Mouse (Mus musculus) MEL (cell line): ENCODE measurements around the gene Cpne9. TPM values are rescaled to one million over a fixed set of nuclear protein-coding genes. Genes with fewer than 3 reads are reported as not detected.

Source experiments
- DNase-seq: peaks from one replicate; pipeline ENCODE4 v3.0.0; 2011; ENCODE audit warnings: low read depth, low spot score
- H3K27ac ChIP-seq: 2 replicates; pipeline ENCODE4 v1.5.1; 2012; ENCODE audit warnings: low read depth, mild to moderate bottlenecking, control low read depth, low read length, moderate library complexity; ENCODE audit not compliant: control insufficient read depth
- H3K27me3 ChIP-seq, 2 experiments: fragments of 150-350 bp in 1 of 2; sonication (generic) in 1 of 2; 2 replicates each; pipeline ENCODE4 v1.6.1; 2012; ENCODE audit warnings: low read length in 2 of 2, mild to moderate bottlenecking in 2 of 2, improper control_type of control experiment in 1 of 2, moderate library complexity in 1 of 2; ENCODE audit not compliant: insufficient read depth in 2 of 2, control insufficient read depth in 1 of 2
- H3K36me3 ChIP-seq, 2 experiments: 2 replicates each; pipeline ENCODE4 v1.6.1; 2012 to 2014; ENCODE audit warnings: low read length in 2 of 2, improper control_type of control experiment in 1 of 2, inconsistent platforms in 1 of 2, mild to moderate bottlenecking in 1 of 2; ENCODE audit not compliant: insufficient read depth in 2 of 2, control insufficient read depth in 1 of 2
- H3K4me1 ChIP-seq, 2 experiments: fragments of 150-350 bp in 1 of 2; sonication (generic) in 1 of 2; 2 replicates each; pipeline ENCODE4 v1.6.1; 2012; ENCODE audit warnings: low read length in 2 of 2, improper control_type of control experiment in 1 of 2, mild to moderate bottlenecking in 1 of 2; ENCODE audit not compliant: insufficient read depth in 2 of 2, control insufficient read depth in 1 of 2
- H3K4me3 ChIP-seq, 2 experiments: fragments of 150-350 bp in 1 of 2; sonication (generic) in 1 of 2; 2 replicates each; pipeline ENCODE4 v1.5.1; 2012; ENCODE audit warnings: low read depth in 2 of 2, low read length in 2 of 2, mild to moderate bottlenecking in 2 of 2, moderate library complexity in 2 of 2, control low read depth in 1 of 2, improper control_type of control experiment in 1 of 2; ENCODE audit not compliant: control insufficient read depth in 1 of 2, insufficient read depth in 1 of 2
- H3K79me2 ChIP-seq: 2 replicates; pipeline ENCODE4 v1.6.1; 2012; ENCODE audit warnings: mild to moderate bottlenecking, low read length, moderate library complexity; ENCODE audit not compliant: control insufficient read depth, poor library complexity, insufficient read depth
- H3K9ac ChIP-seq: 2 replicates; pipeline ENCODE4 v1.6.1; 2012; ENCODE audit warnings: low read depth, mild to moderate bottlenecking, control low read depth, low read length, moderate library complexity; ENCODE audit not compliant: control insufficient read depth, poor library complexity, severe bottlenecking
- H3K9me3 ChIP-seq: fragments of 150-350 bp; sonication (generic); replicated peaks from 2 replicates; pipeline ENCODE4 v1.6.1; 2012; ENCODE audit warnings: mild to moderate bottlenecking, low read length, improper control_type of control experiment, moderate library complexity; ENCODE audit not compliant: insufficient read depth
- BHLHE40 ChIP-seq: IDR thresholded peaks from 2 replicates; pipeline ENCODE4 v1.6.1; 2012; ENCODE audit warnings: low read depth, mild to moderate bottlenecking, inconsistent platforms, low read length, improper control_type of control experiment, borderline replicate concordance
- CHD1 ChIP-seq: IDR thresholded peaks from 2 replicates; pipeline ENCODE4 v1.6.1; 2012; ENCODE audit warnings: low read depth, mild to moderate bottlenecking, inconsistent platforms, low read length, improper control_type of control experiment
- CHD2 ChIP-seq: IDR thresholded peaks from 2 replicates; pipeline ENCODE4 v1.6.1; 2011; ENCODE audit warnings: low read length, improper control_type of control experiment
- CTCF ChIP-seq, 3 experiments: IDR thresholded peaks in 2 of 3; conservative IDR thresholded peaks in 1 of 3; 2 replicates each; pipeline ENCODE4 v1.5.1; 2011 to 2012; ENCODE audit warnings: low read length in 3 of 3, low read depth in 2 of 3, mild to moderate bottlenecking in 2 of 3, improper control_type of control experiment in 1 of 3, inconsistent platforms in 1 of 3, mixed read lengths in 1 of 3, moderate library complexity in 1 of 3; ENCODE audit not compliant: control insufficient read depth in 1 of 3, insufficient read depth in 1 of 3, poor library complexity in 1 of 3, severe bottlenecking in 1 of 3
- E2F4 ChIP-seq: IDR thresholded peaks from 2 replicates; pipeline ENCODE4 v1.6.1; 2011; ENCODE audit warnings: low read depth, low read length, improper control_type of control experiment, borderline replicate concordance
- ELF1 ChIP-seq: IDR thresholded peaks from 2 replicates; pipeline ENCODE4 v1.6.1; 2014; ENCODE audit warnings: low read depth, mild to moderate bottlenecking, inconsistent platforms, low read length, improper control_type of control experiment, moderate library complexity
- EP300 ChIP-seq, 2 experiments: IDR thresholded peaks; 2 replicates each; pipeline ENCODE4 v1.6.1; 2011; ENCODE audit warnings: improper control_type of control experiment in 2 of 2, low read length in 2 of 2, low read depth in 1 of 2, mild to moderate bottlenecking in 1 of 2
- ETS1 ChIP-seq: IDR thresholded peaks from 2 replicates; pipeline ENCODE4 v1.6.1; 2012; ENCODE audit warnings: low read depth, mild to moderate bottlenecking, inconsistent platforms, low read length, improper control_type of control experiment, moderate library complexity
- GABPA ChIP-seq: IDR thresholded peaks from 2 replicates; pipeline ENCODE4 v1.6.1; 2012; ENCODE audit warnings: low read depth, mild to moderate bottlenecking, inconsistent platforms, low read length, improper control_type of control experiment, moderate library complexity
- GATA1 ChIP-seq: IDR thresholded peaks from 2 replicates; pipeline ENCODE4 v1.6.1; 2011; ENCODE audit warnings: low read depth, low read length, improper control_type of control experiment
- HCFC1 ChIP-seq: IDR thresholded peaks from 2 replicates; pipeline ENCODE4 v1.6.1; 2012; ENCODE audit warnings: low read depth, mild to moderate bottlenecking, inconsistent platforms, low read length, improper control_type of control experiment, moderate library complexity
- JUND ChIP-seq: IDR thresholded peaks from 2 replicates; pipeline ENCODE4 v1.6.1; 2011; ENCODE audit warnings: low read depth, mild to moderate bottlenecking, improper control_type of control experiment, low read length
- KAT2A ChIP-seq: conservative IDR thresholded peaks from 2 replicates; pipeline ENCODE4 v1.6.1; 2012; ENCODE audit warnings: low read depth, low read length, improper control_type of control experiment, inconsistent platforms
- MAFK ChIP-seq: IDR thresholded peaks from 2 replicates; pipeline ENCODE4 v1.6.1; 2011; ENCODE audit warnings: low read depth, mild to moderate bottlenecking, low read length, improper control_type of control experiment, borderline replicate concordance
- MAX ChIP-seq: IDR thresholded peaks from 2 replicates; pipeline ENCODE4 v1.6.1; 2011; ENCODE audit warnings: low read length, improper control_type of control experiment
- MAZ ChIP-seq: IDR thresholded peaks from 2 replicates; pipeline ENCODE4 v1.6.1; 2012; ENCODE audit warnings: low read depth, mild to moderate bottlenecking, inconsistent platforms, low read length, improper control_type of control experiment
- MXI1 ChIP-seq: IDR thresholded peaks from 2 replicates; pipeline ENCODE4 v1.6.1; 2011; ENCODE audit warnings: mild to moderate bottlenecking, low read depth, low read length, improper control_type of control experiment
- MYB ChIP-seq: IDR thresholded peaks from 2 replicates; pipeline ENCODE4 v1.6.1; 2011; ENCODE audit warnings: mild to moderate bottlenecking, low read depth, low read length, improper control_type of control experiment
- MYC ChIP-seq: IDR thresholded peaks from 2 replicates; pipeline ENCODE4 v1.6.1; 2011; ENCODE audit warnings: low read depth, mild to moderate bottlenecking, low read length, improper control_type of control experiment, moderate library complexity
- NELFE ChIP-seq: IDR thresholded peaks from 2 replicates; pipeline ENCODE4 v1.6.1; 2011; ENCODE audit warnings: low read depth, low read length, improper control_type of control experiment
- NRF1 ChIP-seq: IDR thresholded peaks from 2 replicates; pipeline ENCODE4 v1.6.1; 2014; ENCODE audit warnings: low read depth, mild to moderate bottlenecking, inconsistent platforms, low read length, improper control_type of control experiment, moderate library complexity; ENCODE audit not compliant: poor library complexity, insufficient read depth, severe bottlenecking
- POLR2A ChIP-seq, 2 experiments: IDR thresholded peaks; 2 replicates each; pipeline ENCODE4 v1.6.1; 2011 to 2012; ENCODE audit warnings: low read length in 2 of 2, mild to moderate bottlenecking in 2 of 2, control low read depth in 1 of 2, improper control_type of control experiment in 1 of 2, low read depth in 1 of 2, moderate library complexity in 1 of 2; ENCODE audit not compliant: control insufficient read depth in 1 of 2, insufficient read depth in 1 of 2, poor library complexity in 1 of 2
- POLR2AphosphoS2 ChIP-seq: IDR thresholded peaks from 2 replicates; pipeline ENCODE4 v1.6.1; 2011; ENCODE audit warnings: low read length, improper control_type of control experiment
- POLR2AphosphoS5 ChIP-seq: IDR thresholded peaks from 2 replicates; pipeline ENCODE4 v1.6.1; 2012; ENCODE audit warnings: low read depth, borderline replicate concordance, mild to moderate bottlenecking, inconsistent platforms, low read length, moderate library complexity, mixed read lengths
- RAD21 ChIP-seq: IDR thresholded peaks from 2 replicates; pipeline ENCODE4 v1.6.1; 2011; ENCODE audit warnings: mild to moderate bottlenecking, low read depth, low read length, improper control_type of control experiment
- RCOR1 ChIP-seq: IDR thresholded peaks from 2 replicates; pipeline ENCODE4 v1.6.1; 2012; ENCODE audit warnings: low read depth, mild to moderate bottlenecking, inconsistent platforms, low read length, improper control_type of control experiment
- SIN3A ChIP-seq: IDR thresholded peaks from 2 replicates; pipeline ENCODE4 v1.6.1; 2012; ENCODE audit warnings: low read length, improper control_type of control experiment, inconsistent platforms
- SMC3 ChIP-seq: IDR thresholded peaks from 2 replicates; pipeline ENCODE4 v1.6.1; 2011; ENCODE audit warnings: low read depth, low read length, improper control_type of control experiment
- TAL1 ChIP-seq: IDR thresholded peaks from 2 replicates; pipeline ENCODE4 v1.6.1; 2012; ENCODE audit warnings: mild to moderate bottlenecking, inconsistent platforms, low read length, moderate library complexity, mixed read lengths
- TCF12 ChIP-seq: IDR thresholded peaks from 2 replicates; pipeline ENCODE4 v1.6.1; 2014; ENCODE audit warnings: low read depth, mild to moderate bottlenecking, inconsistent platforms, low read length, improper control_type of control experiment, moderate library complexity
- UBTF ChIP-seq: IDR thresholded peaks from 2 replicates; pipeline ENCODE4 v1.6.1; 2012; ENCODE audit warnings: low read depth, mild to moderate bottlenecking, inconsistent platforms, low read length, improper control_type of control experiment, moderate library complexity, borderline replicate concordance; ENCODE audit not compliant: insufficient read depth
- USF1 ChIP-seq: IDR thresholded peaks from 2 replicates; pipeline ENCODE4 v1.6.1; 2014; ENCODE audit warnings: low read depth, mild to moderate bottlenecking, inconsistent platforms, low read length, improper control_type of control experiment, moderate library complexity
- USF2 ChIP-seq, 2 experiments: IDR thresholded peaks; 2 replicates each; pipeline ENCODE4 v1.6.1; 2011 to 2012; ENCODE audit warnings: improper control_type of control experiment in 2 of 2, low read length in 2 of 2, borderline replicate concordance in 1 of 2, inconsistent platforms in 1 of 2, low read depth in 1 of 2, mild to moderate bottlenecking in 1 of 2; ENCODE audit not compliant: insufficient read depth in 1 of 2
- ZKSCAN1 ChIP-seq: IDR thresholded peaks from 2 replicates; pipeline ENCODE4 v1.6.1; 2012; ENCODE audit warnings: low read depth, mild to moderate bottlenecking, inconsistent platforms, low read length, improper control_type of control experiment, moderate library complexity
- ZNF384 ChIP-seq: IDR thresholded peaks from 2 replicates; pipeline ENCODE4 v1.6.1; 2012; ENCODE audit warnings: low read depth, mild to moderate bottlenecking, inconsistent platforms, low read length, improper control_type of control experiment
- polyA plus RNA-seq, 2 experiments: library from polyadenylated mRNA; stranded (reverse) in 1 of 2; unstranded in 1 of 2; fragments of >175 nt in 1 of 2; fragments of >200 nt in 1 of 2; gene quantifications; 2 replicates each; pipeline versions ENCODE4 v1.2.1 to v1.2.4; 2012; ENCODE audit warnings: low replicate concordance in 2 of 2, low read depth in 1 of 2; ENCODE audit not compliant: insufficient read length in 2 of 2, insufficient read depth in 1 of 2, missing spikeins in 1 of 2
- total RNA-seq: library from RNA; depleted of rRNA; stranded (reverse); fragments of 300-350 nt; gene quantifications from 2 replicates; pipeline ENCODE4 v1.2.3, GENCODE M21; 2012

The Cpne9 gene
- total and polyA plus RNA-seq, 3 experiments = 1.3 to 1.6 TPM; not detected in 1

GRCm38 (mm10) chr6:113301350-113301749, 19.2 kb downstream of the Cpne9 start (continued):
- peak; percentile 61; the same call in 1 of the 2 replicates for TF ChIP-seq BHLHE40

- Histone ChIP-seq H3K4me3 (peak overlapping the region; percentile 52 to 60), H3K9me3 (no peaks in the 10 kb centered on the region), H3K79me2 (peaks cover 4% of the 10 kb centered on the region), H3K27me3 (no peaks in the 10 kb centered on the region), H3K36me3 (peaks cover 0 to 18% of the 10 kb centered on the region in 2 experiments; a peak in 2 of 4 replicates), H3K4me1 (peaks cover 24 to 29% of the 10 kb centered on the region in 2 experiments), H3K9ac (peak overlapping the region; percentile 52), H3K27ac (peak overlapping the region; percentile 68)
- DNase-seq = peak; percentile 86
- TF ChIP-seq NRF1 (no peak), NELFE (no peak), ELF1 (no peak), USF2 (IDR thresholded peaks at IDR 0.05; ENCODE audit: borderline replicate concordance in 1 of 2, insufficient read depth in 1 of 2, low read depth in 1 of 2, low read length in 2 of 2) (no peak), UBTF (no peak), POLR2AphosphoS5 (no peak), MAZ (no peak), EP300 (IDR thresholded peaks at IDR 0.05; ENCODE audit: low read depth in 1 of 2, low read length in 2 of 2) (no peak), BHLHE40 (no peak), TAL1 (no peak), MYC (no peak), MYB (no peak), SIN3A (0 out of 2 replicates have a peak, but pooled peaks have one; percentile 19), GABPA (no peak), USF1 (no peak), KAT2A (no peak), MAFK (no peak), E2F4 (no peak), MAX (no peak), ETS1 (peak; percentile 40; the same call in 1 of the 2 replicates), CHD2 (no peak), HCFC1 (0 out of 2 replicates have a peak, but pooled peaks have one; percentile 35), JUND (no peak), MXI1 (no peak), POLR2A (IDR thresholded peaks at IDR 0.05; ENCODE audit: control insufficient read depth in 1 of 2, insufficient read depth in 1 of 2, low read depth in 1 of 2, low read length in 2 of 2, poor library complexity in 1 of 2) (no peak), RAD21 (peak; percentile 53), SMC3 (peak; percentile 61), CHD1 (no peak), POLR2AphosphoS2 (no peak), CTCF (IDR thresholded peaks at IDR 0.05 in 2 of 3, conservative IDR thresholded peaks at IDR 0.05 in 1 of 3; ENCODE audit: control insufficient read depth in 1 of 3, insufficient read depth in 1 of 3, low read depth in 2 of 3, low read length in 3 of 3, poor library complexity in 1 of 3, severe bottlenecking in 1 of 3) (peak; percentile 3 to 67 (median 30); a peak in 5 of 6 replicates), ZNF384 (no peak), ZKSCAN1 (no peak), RCOR1 (no peak), TCF12 (peak; percentile 19; the same call in 1 of the 2 replicates), GATA1 (no peak)
These were observed 20.2 kb downstream of the Cpne9 start for GRCm38 (mm10) chr6:113302258-113302657.
